Mouse (Mus musculus) cortical plate, adult 2 months (tissue): ENCODE data around the gene Pde4c.

Experiments
- CTCF ChIP-seq: fragments of 200-500 bp; IDR thresholded peaks from 2 replicates; pipeline ENCODE4 v1.5.1; 2011; ENCODE audit warnings: mild to moderate bottlenecking, control low read depth, low read length; ENCODE audit not compliant: insufficient read depth; ENCODE audit errors: extremely low read depth
- POLR2A ChIP-seq: fragments of 200-500 bp; IDR thresholded peaks from 2 replicates; pipeline ENCODE4 v1.6.1; 2011; ENCODE audit warnings: mild to moderate bottlenecking, low read length, control low read depth; ENCODE audit not compliant: insufficient read depth; ENCODE audit errors: extremely low read depth

DNA sequence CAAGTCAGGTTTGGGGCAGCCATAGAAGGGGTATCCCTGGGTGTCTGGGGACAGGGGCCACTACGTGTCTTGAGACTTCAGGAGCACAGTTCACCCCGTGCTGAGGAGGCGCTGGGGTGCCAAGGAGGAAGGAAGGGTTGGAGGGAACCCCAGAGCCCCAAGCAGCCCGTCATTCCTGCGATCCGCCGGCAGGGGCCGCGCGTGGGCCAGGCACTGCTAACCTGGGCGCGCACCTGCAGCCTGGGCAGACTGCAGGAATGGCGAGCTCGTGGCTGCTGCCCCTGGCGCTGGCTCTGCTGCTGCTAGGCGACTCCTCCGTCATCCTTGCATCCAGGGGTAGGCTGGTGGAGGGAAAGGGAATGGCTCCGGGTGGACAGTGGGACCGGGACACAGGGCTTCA is 5.2 kb upstream of the Pde4c start, which contains the start of gene Gm3336:
- TF ChIP-seq CTCF (peak; percentile 61), POLR2A (no peak)
